Mouse (Mus musculus) liver, postnatal 0 days (tissue): ENCODE data around the gene Trir.

Source experiments
- CTCF ChIP-seq: sonication (generic); IDR thresholded peaks from 2 replicates; pipeline ENCODE4 v1.5.1; 2016; ENCODE audit warnings: antibody characterized with exemption, low read depth
- EP300 ChIP-seq: IDR thresholded peaks from 2 replicates; pipeline ENCODE4 v1.6.1; 2016; ENCODE audit warnings: antibody characterized with exemption, low read depth, mild to moderate bottlenecking

- no peak for TF ChIP-seq EP300
- no peak for TF ChIP-seq CTCF
These were observed 15.4 kb upstream of the Trir start for GRCm38 (mm10) chr8:85011242-85011641.
